Mouse (Mus musculus) lung, postnatal 0 days (tissue): ENCODE results near the gene Rab31. TPM values are rescaled to one million over a fixed set of nuclear protein-coding genes. Genes with fewer than 3 reads are reported as not detected.

Source experiments
- ATAC-seq: fragments of 200-750 bp; cut with Nextera tagmentation; 2 replicates; pipeline ENCODE4 v1.8.0; 2017; ENCODE audit warnings: moderate library complexity
- DNase-seq: peaks from one replicate; pipeline ENCODE4 v3.0.0-alpha.2; 2016; ENCODE audit warnings: low spot score
- H3K27ac ChIP-seq: fragments of 300-500 bp; sonication (generic); 2 replicates; pipeline ENCODE4 v1.5.1; 2014; ENCODE audit warnings: antibody characterized with exemption, mild to moderate bottlenecking, low read length, mixed read lengths
- H3K27me3 ChIP-seq: fragments of 300-500 bp; sonication (generic); replicated peaks from 2 replicates; pipeline ENCODE4 v1.6.1; 2014; ENCODE audit warnings: low read length, mixed read lengths; ENCODE audit not compliant: insufficient read depth
- H3K36me3 ChIP-seq: fragments of 300-500 bp; sonication (generic); 2 replicates; pipeline ENCODE4 v1.6.1; 2014; ENCODE audit warnings: low read length, mixed read lengths; ENCODE audit not compliant: insufficient read depth
- H3K4me1 ChIP-seq: fragments of 300-500 bp; sonication (generic); 2 replicates; pipeline ENCODE4 v1.6.1; 2014; ENCODE audit warnings: antibody characterized with exemption, low read depth, low read length, mixed read lengths; ENCODE audit not compliant: insufficient read depth
- H3K4me2 ChIP-seq: fragments of 300-500 bp; sonication (generic); replicated peaks from 2 replicates; pipeline ENCODE4 v1.6.1; 2014; ENCODE audit warnings: low read depth, mild to moderate bottlenecking, low read length, moderate library complexity, mixed read lengths
- H3K4me3 ChIP-seq: fragments of 300-500 bp; sonication (generic); 2 replicates; pipeline ENCODE4 v1.5.1; 2014; ENCODE audit warnings: low read depth, low read length
- H3K9ac ChIP-seq: fragments of 300-500 bp; sonication (generic); replicated peaks from 2 replicates; pipeline ENCODE4 v1.6.1; 2014; ENCODE audit warnings: low read depth, mild to moderate bottlenecking
- H3K9me3 ChIP-seq: fragments of 300-500 bp; sonication (generic); 2 replicates; pipeline ENCODE4 v1.6.1; 2016; ENCODE audit warnings: low read length, mixed read lengths
- CTCF ChIP-seq: IDR thresholded peaks from 2 replicates; pipeline ENCODE4 v1.5.1; 2016; ENCODE audit warnings: antibody characterized with exemption, mild to moderate bottlenecking
- EP300 ChIP-seq: IDR thresholded peaks from 2 replicates; pipeline ENCODE4 v1.6.1; 2016; ENCODE audit warnings: antibody characterized with exemption, mild to moderate bottlenecking, control low read depth
- WGBS: fragments of 180-500 bp; shearing (Covaris S2); extraction: QIAGEN DNeasy Blood & Tissue Kit; methylation state at CpG from one replicate; pipeline ENCODE4 v1.1.7; 2014; 5-methylcytosine and 5-hydroxymethylcytosine counted together
- polyA plus RNA-seq: library from polyadenylated mRNA; unstranded; fragments of >200 nt; fragmentation: Nextera tagmentation; extraction: Ambion mirVana; gene quantifications from 2 replicates; pipeline ENCODE4 v1.2.1, GENCODE M21; 2015

Rab31 gene
- polyA plus RNA-seq, 1 experiment from 2014 or later = 33.3 TPM

GRCm38 (mm10) chr17:65672926-65673325 is 99.6 kb downstream of the Rab31 start:
- TF ChIP-seq EP300 = no peak
- TF ChIP-seq CTCF = no peak
- H3K9ac ChIP-seq = no peak overlapping the region
- H3K36me3 ChIP-seq = no peaks in the 10 kb centered on the region
- DNase-seq (no peak), ATAC-seq (no peak)
- H3K4me3 ChIP-seq = no peak overlapping the region
- no peak overlapping the region for H3K4me2 ChIP-seq
- H3K27ac ChIP-seq = no peak overlapping the region
- no peaks in the 10 kb centered on the region for H3K4me1 ChIP-seq
- WGBS = 92% methylated on average over 7 of the region's 7 CpGs
- no peaks in the 10 kb centered on the region for H3K9me3 ChIP-seq
- H3K27me3 ChIP-seq = no peaks in the 10 kb centered on the region

DNA sequence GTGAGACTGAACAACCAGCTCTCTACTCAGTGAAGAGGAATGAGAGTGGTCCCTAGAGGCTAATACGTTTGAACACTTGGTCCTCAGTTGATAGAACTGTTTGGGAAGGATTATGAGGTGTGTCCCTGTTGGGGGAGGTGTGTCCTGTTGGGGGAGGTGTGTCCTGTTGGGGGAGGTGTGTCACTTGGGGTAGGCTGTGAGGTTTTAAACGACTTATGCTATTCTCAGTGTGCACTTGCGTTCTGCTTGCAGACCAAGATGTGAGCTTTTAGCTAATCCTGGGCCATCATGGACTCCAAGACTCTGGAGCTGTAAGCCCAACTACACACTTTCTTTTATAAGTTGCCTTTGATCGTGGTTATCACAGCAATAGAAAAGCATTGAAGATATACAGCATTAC is 103.5 kb downstream of the Rab31 start:
- H3K9ac ChIP-seq = no peak overlapping the region
- no peaks in the 10 kb centered on the region for H3K27me3 ChIP-seq
- 85% methylated on average over 4 of the region's 4 CpGs for WGBS
- no peak overlapping the region for H3K4me3 ChIP-seq
- H3K27ac ChIP-seq = no peak overlapping the region
- ATAC-seq = no peak
- peaks cover 3% of the 10 kb centered on the region; the same call in 1 of the 2 replicates for H3K4me1 ChIP-seq
- H3K4me2 ChIP-seq = no peak overlapping the region
- DNase-seq = no peak
- TF ChIP-seq CTCF (no peak), EP300 (no peak)
- H3K9me3 ChIP-seq = no peaks in the 10 kb centered on the region
- H3K36me3 ChIP-seq = no peaks in the 10 kb centered on the region

GRCm38 (mm10) chr17:65667792-65668191 is 104.8 kb downstream of the Rab31 start:
- Histone ChIP-seq H3K27ac (0 out of 2 replicates have a peak overlapping the region, but pooled peaks have one; percentile 66), H3K9ac (no peak overlapping the region), H3K4me1 (peaks cover 3% of the 10 kb centered on the region; the same call in 1 of the 2 replicates), H3K9me3 (no peaks in the 10 kb centered on the region), H3K36me3 (no peaks in the 10 kb centered on the region), H3K4me3 (no peak overlapping the region), H3K27me3 (no peaks in the 10 kb centered on the region), H3K4me2 (0 out of 2 replicates have a peak overlapping the region, but pooled peaks have one; percentile 14)
- TF ChIP-seq CTCF = no peak
- TF ChIP-seq EP300 = peak; percentile 70
- WGBS = 65% methylated on average over 14 of the region's 14 CpGs
- ATAC-seq (peak; percentile 37), DNase-seq (peak; percentile 45)

DNA sequence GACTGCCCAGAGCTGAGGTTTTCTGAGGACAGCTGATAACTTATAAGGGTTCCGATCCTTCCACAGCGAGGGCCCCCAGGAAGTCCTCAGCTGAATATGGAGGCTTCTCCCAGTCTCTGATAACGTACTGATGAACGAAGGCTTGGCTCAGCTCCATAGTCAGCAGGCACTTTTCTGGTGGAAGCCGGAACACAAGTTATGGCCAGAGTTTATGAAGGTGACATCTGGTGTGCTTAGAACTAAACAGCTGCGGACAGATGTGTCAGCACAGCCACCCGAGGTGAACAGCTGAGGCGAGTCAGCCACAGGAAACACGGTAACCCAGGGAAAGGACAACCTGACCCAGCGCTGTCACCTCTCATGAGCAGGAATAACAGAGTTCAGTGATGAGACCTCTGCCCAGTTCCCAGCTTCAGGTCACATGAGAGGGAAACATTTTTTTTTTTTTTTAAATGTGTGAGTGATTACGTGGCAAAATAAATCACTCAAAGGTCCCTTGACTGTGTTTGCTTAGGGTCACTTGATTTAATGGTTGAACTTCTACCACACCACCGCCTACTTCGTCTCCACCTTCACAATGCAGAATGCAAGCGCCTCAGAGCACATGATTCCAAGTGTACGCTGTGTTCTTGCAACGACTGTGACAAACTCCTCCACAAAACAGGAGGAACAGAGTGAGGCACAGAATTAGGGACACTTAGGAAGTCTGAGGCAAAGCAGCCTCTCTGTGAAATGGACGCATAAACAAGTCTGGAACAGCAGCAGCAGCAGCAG is 106.0 kb downstream of the Rab31 start:
- peaks cover 3% of the 10 kb centered on the region; the same call in 1 of the 2 replicates for H3K4me1 ChIP-seq
- TF ChIP-seq CTCF (no peak), EP300 (peak; percentile 90)
- no peak overlapping the region for H3K4me3 ChIP-seq
- H3K9ac ChIP-seq = no peak overlapping the region
- H3K9me3 ChIP-seq = no peaks in the 10 kb centered on the region
- peak overlapping the region; percentile 66 for H3K27ac ChIP-seq
- no peak overlapping the region for H3K4me2 ChIP-seq
- H3K27me3 ChIP-seq = no peaks in the 10 kb centered on the region
- DNase-seq (peak; percentile 86), ATAC-seq (peak; percentile 78)
- H3K36me3 ChIP-seq = no peaks in the 10 kb centered on the region
- 41% methylated on average over 17 of the region's 17 CpGs for WGBS

DNA sequence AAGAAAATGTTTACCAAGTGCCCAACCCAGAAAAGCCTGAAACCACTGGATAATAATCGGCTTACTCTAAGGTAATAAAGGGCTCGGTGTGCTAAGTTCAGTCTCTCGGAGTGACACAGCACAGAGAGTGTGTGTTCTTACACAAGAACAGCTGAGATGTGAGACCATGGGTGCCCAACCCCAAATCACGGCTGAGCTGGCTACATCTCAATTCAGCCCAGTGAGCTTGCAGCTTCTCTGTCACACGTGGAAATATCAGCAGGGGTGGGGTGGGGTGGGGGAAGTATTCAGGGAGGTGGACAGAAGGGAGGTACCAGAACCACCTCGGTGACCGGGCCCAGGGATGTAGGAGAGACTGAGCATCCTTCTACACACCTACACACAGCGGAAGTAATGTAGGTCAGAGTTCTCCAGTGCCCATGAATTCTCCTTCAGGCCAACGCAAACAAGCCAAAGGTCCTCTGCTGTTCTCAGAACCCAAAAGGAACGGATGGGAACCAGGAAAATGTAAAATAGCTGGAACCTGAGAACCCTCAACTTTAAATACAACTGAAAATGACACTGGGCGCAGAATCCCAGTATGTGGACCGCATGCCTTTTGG is 106.7 kb downstream of the Rab31 start:
- no peak overlapping the region for H3K4me2 ChIP-seq
- H3K27me3 ChIP-seq = no peaks in the 10 kb centered on the region
- ATAC-seq = no peak

DNA sequence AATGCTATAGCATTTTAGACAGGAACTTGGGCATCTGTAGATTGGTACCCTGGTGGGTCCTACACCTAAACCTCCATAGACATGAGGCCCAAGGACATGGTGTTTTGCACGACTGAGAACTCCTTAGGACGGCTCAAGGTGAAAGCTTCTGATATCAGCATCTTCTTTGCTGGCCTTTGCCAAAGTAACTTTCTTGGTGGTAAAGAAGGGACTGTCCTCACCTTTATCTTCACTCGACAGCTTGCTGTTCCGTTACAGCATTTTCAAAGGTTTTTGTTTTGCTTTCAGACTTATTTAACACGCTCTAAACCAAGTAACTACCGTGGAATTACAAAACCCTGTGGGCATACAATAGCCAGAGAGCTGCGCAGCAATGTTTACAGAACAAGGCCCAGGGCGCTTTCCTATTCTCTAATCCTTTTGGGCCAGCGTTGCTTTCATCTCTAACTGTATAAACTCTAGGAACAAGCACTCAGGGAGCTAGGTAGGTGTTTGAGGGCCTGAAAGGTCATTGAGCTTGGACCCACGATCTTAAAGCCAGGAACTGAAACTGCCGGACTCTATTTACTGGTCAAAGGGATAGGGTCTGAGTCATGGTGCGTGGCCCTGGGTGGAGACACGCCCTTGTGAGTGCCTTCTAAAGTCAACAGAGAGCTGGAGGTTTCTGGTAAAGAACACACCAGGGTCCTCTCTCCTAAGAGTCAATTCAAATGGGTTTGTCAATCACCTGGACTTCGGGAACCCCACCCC is 109.0 kb downstream of the Rab31 start:
- 56% methylated on average over 14 of the region's 14 CpGs for WGBS
- TF ChIP-seq CTCF (no peak), EP300 (peak; percentile 85)

More for the DNA sequence above, 106.7 kb downstream of the Rab31 start:
- Histone ChIP-seq H3K27ac (peak overlapping the region; percentile 66), H3K4me3 (no peak overlapping the region), H3K4me1 (peaks cover 3% of the 10 kb centered on the region; the same call in 1 of the 2 replicates), H3K9ac (no peak overlapping the region), H3K36me3 (no peaks in the 10 kb centered on the region), H3K9me3 (no peaks in the 10 kb centered on the region)
- no peak for DNase-seq
- WGBS = 79% methylated on average over 12 of the region's 12 CpGs
- TF ChIP-seq EP300 (no peak), CTCF (no peak)

More for the DNA sequence above, 109.0 kb downstream of the Rab31 start:
- Histone ChIP-seq H3K4me1 (peaks cover 3% of the 10 kb centered on the region; the same call in 1 of the 2 replicates), H3K9me3 (no peaks in the 10 kb centered on the region), H3K27ac (peak overlapping the region; percentile 66), H3K4me2 (no peak overlapping the region; the same call in 1 of the 2 replicates), H3K36me3 (no peaks in the 10 kb centered on the region), H3K9ac (no peak overlapping the region), H3K4me3 (no peak overlapping the region), H3K27me3 (no peaks in the 10 kb centered on the region)
- peak; percentile 81 for ATAC-seq
- DNase-seq = peak; percentile 88
